Mouse (Mus musculus) spleen, embryonic (tissue): ENCODE results near the gene Hcn3.

Experiments
- CTCF ChIA-PET: fragments of 350-600 bp; sonication (Branson Sonifier 250); formaldehyde crosslinking; loops from one replicate; lab custom pipeline; 2022; lab: Charles Lee

The Hcn3 gene

GRCm38 (mm10) chr3:89159616-89160344, at the start of gene Hcn3:
Gene Hcn3 (minus strand): TSS chr3:89160196.
- CTCF ChIA-PET = interaction anchor here (2.1 kb wide), 1 partner anchor 71 kb away, joined by 7 read pairs; no protein-coding TSS in a partner anchor

DNA sequence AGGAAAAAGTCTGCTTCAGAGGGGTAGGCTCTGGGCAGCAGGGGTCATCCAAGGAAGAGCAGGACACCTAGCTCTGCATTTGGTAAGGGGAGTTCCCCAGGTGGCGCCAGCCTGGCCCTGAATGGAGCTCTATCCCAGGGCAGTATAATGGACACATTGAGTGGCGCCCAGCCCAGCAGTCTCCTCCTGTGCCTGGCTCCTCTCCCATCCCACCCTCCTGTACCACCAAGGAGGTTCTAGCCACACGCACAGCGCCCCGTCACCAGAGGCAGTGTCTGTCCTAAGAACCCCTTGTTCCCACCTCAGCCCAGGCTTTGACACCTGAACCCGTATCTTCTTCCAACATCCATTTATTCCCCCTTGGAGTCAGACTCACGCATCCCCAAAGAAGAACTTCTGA, 49.7 kb upstream of the Hcn3 start:
- CTCF ChIA-PET = no interaction called here

GRCm38 (mm10) chr3:89208736-89209135, 48.7 kb upstream of the Hcn3 start:
- CTCF ChIA-PET = no interaction called here

GRCm38 (mm10) chr3:89208075-89208657, 48.2 kb upstream of the Hcn3 start:
- CTCF ChIA-PET = no interaction called here

- CTCF ChIA-PET = no interaction called here
Observed at GRCm38 (mm10) chr3:89206695-89207094, 46.7 kb upstream of the Hcn3 start.

DNA sequence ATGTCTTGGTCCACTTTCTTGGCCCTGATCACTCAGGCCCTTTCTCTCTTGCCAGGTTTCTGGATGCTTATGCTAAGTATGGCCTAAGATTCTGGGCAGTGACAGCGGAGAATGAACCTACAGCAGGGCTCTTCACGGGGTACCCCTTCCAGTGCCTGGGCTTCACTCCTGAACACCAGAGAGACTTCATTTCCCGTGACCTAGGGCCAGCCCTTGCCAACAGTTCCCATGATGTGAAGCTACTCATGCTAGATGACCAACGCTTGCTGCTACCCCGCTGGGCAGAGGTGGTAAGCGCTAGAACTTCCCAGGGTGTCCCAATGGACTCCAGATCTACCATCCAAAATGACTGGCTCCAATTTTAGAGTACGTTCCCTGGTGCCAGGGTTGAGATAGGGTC, 46.1 kb upstream of the Hcn3 start:
- CTCF ChIA-PET = no interaction called here

DNA sequence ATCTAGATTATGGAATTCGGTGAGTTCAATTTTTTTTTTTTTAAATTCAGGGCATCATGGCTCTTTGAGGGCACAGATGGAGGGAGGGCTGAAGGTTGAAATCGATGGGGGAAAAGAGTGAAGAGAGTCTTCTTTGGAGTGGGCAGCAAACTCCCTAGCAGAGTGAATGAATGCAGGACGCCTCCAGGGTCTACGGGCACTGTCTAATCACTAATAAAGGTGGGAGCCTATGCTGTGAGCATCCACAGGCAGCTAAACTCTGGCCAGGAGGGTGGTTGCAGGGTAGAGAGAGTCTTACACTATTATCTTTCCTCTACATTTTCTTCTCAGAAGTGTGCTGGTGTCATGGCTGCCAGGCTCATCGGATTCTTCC, 43.1 kb upstream of the Hcn3 start:
- CTCF ChIA-PET = interaction anchor here (0.6 to 0.7 kb wide), 3 partner anchors 13 to 1304 kb away, joined by 3 to 5 read pairs (median 4); partner anchors contain the start of gene Trim46

- CTCF ChIA-PET = interaction anchor here (0.6 to 0.7 kb wide), 3 partner anchors 12 to 1305 kb away, joined by 3 to 5 read pairs (median 4); partner anchors contain the start of gene Trim46
Observed at GRCm38 (mm10) chr3:89202253-89203141, 42.5 kb upstream of the Hcn3 start, which contains the start of gene Gba. Gene Gba (plus strand): TSS chr3:89202928.

- CTCF ChIA-PET = interaction anchor here (0.5 to 0.8 kb wide), 2 partner anchors 893 to 899 kb away, joined by 3 to 6 read pairs; no protein-coding TSS in a partner anchor
Observed at GRCm38 (mm10) chr3:89199839-89200238, 39.8 kb upstream of the Hcn3 start.

DNA sequence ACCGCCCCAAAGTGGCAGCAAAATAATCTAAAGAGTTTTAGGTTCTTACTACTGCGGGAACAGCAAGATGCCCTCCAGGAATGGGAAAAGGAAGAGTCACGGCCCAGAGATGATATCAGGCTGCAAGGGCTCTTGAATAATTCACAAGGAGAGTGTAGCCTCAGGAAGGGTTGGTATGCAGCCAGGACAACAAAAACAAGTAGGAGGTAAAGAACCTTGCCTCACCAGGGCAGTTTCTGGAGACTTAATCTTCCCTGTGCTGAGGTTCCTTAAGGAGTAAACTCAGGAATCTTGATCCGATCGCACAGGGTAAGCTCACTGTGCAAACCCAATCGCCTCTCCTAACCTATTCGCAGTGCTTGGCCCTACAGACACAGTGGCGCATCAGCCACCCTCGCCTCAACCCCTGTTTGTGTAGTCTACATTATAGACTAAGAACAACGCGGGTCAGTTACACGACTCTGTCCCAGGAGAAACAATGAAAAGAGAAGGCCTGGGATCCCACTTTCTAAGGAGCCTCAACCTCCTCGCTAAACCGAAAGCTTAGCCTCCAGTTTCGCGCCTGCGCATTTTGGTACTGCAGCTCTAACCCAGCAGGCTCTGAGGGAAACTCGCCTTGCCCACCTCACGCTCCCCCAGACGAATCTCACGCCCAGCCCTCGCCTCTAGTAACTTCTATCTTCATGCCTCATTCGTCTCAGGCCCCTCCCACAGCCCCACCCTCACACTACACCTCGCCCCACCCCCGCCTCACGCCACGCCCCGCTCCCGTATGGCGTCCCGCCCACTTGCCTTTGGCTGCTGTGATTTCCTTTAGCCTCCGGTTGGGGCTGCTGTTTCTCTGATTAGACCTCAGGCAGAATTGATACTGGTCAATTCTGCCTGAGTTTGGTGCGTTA, 36.2 kb upstream of the Hcn3 start:
- CTCF ChIA-PET = no interaction called here

DNA sequence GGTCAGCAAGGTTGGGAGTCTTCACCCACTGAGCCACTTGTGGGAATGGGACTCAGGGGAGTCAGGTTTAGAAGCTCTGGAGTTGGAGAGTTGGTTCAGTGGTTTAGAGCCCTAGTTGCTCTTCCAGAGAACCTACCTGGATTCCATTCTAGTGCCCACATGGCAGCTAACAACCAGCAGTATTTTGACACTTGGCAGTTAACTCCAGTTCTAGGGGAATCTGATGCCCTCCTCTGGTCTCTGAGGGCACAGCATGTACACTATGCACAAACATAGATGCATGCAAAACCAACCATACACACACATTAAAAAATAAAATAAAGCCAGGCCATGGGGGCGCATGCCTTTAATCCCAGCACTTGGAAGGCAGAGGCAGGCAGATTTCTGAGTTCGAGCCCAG, 33.9 kb upstream of the Hcn3 start:
- CTCF ChIA-PET = interaction anchor here (1.0 kb wide), 1 partner anchor 21 kb away, joined by 3 read pairs; no protein-coding TSS in a partner anchor

DNA sequence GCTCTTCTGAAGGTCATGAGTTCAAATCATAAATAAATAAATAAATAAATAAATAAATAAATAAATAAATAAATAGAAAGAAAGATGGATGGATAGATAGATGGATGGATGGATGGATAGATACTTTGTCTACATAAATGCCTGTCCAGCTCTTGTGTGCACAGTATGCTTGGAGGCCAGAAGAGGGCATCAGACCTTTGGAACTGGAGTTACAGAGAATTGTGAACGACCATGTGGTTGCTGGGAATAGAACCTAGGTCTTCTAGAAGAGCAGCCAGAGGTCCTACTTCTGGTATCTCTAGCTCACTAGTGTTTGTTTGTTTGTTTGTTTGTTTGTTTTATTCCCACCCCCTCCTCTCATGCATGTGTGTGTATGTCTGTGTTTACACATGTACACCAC, 33.4 kb upstream of the Hcn3 start:
- CTCF ChIA-PET = no interaction called here

- CTCF ChIA-PET = interaction anchor here (0.5 to 0.6 kb wide), 3 partner anchors 12 to 161 kb away, joined by 3 to 5 read pairs (median 4); partner anchors contain the start of gene Gba
Observed at GRCm38 (mm10) chr3:89190436-89190835, 30.4 kb upstream of the Hcn3 start.

DNA sequence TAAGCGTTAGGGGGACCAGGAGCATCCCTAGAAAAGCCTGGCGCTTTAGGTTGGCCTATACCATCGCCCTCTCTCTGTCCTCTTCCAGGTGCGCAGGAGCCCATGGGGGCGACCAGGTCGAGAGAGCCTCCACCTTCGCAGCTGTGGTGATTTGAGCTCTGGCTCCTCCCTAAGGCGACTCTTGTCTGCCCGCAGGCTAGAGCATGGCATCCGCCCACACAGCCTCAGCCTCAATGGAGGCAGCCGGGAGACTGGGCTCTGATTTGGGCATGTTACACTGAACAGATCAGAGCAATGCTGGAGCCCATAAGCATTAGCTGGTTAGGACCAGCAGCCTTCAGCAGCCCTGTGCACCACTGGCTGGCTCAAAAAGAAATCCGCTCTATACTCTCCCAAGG, 28.5 kb upstream of the Hcn3 start:
- CTCF ChIA-PET = no interaction called here

- CTCF ChIA-PET = no interaction called here
Observed at GRCm38 (mm10) chr3:89187690-89188477, 27.9 kb upstream of the Hcn3 start.

DNA sequence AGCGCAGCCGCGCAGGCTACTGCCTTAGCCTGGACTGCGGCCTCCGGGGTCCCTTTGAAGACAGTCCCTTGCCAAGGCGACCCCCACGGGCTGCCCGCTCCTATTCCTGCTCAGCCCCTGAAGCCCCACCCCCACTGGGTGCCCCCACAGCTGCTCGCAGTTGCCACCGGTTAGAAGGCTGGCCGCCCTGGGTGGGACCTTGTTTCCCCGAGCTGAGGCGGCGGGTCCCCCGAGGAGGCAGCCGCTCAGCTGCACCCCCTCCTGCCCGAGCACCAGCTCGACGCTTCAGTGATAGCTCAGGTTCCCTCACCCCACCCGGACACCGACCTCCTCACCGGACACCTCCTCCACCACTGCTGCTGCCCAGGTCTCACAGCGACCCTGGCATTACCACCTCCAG, 27.2 kb upstream of the Hcn3 start:
- CTCF ChIA-PET = no interaction called here

DNA sequence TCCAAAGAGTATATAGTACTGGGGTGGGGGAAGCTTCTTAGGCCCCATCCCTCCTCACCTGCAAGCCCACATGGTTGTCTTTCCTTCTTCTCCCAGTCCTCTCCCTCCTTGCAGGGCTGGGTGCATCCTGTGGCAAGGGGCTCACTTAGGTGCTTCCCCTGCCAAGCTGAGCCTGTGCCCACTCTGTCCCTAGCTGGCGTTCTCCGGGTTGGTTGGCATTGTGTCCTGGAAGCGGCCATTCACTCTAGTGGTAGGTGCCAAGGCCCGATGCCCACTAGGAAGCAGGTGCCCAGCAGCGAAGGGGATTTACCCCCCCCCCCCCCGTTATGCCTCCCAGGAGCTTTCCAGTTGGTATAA, 23.9 kb upstream of the Hcn3 start:
- CTCF ChIA-PET = no interaction called here

GRCm38 (mm10) chr3:89183058-89183958, 23.3 kb upstream of the Hcn3 start, which contains the start of gene Fam189b:
Gene Fam189b (plus strand): TSS chr3:89183143.
- CTCF ChIA-PET = no interaction called here

DNA sequence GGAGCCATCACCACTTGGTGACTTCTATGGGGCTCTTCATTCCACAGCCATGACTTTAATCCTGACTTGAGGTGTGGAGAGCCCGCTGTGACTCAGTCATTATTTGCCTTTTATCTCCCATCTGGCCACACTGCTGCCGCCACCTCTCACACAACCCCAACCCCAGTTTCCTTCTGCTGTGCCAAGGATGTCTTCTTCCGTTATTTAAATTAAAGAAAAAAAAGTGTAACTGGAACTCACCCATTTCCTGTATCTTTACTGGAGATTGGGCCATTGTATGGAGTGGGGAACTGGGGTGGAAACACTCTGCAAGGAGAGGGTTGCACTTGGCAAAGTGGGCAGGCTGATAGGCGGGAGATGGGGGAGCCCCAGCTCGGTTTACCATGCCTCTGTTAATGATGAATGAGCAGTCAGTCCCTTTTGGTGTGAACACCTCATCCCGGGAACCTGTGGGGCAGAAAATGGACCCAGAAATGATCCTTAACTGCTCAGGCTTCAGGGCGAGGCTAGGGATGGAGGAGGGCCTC, 22.6 kb upstream of the Hcn3 start:
- CTCF ChIA-PET = no interaction called here
